Mouse (Mus musculus) urinary bladder, adult 18-20 months (tissue): ENCODE measurements around the gene Fam161a.

Experiments
- DNase-seq, 2 experiments: peaks; one replicate each; pipeline ENCODE4 v3.0.0; 2022; ENCODE audit warnings: low spot score in 2 of 2, mixed read lengths in 2 of 2

Fam161a gene

GRCm38 (mm10) chr11:22990393-22991126, 16.8 kb upstream of the Fam161a start, which contains the start of gene Cct4:
TSS of gene Cct4 (plus strand) at chr11:22990519.
- peak; percentile 92 for DNase-seq

GRCm38 (mm10) chr11:22991218-22991835, 16.0 kb upstream of the Fam161a start:
- no peak for DNase-seq

GRCm38 (mm10) chr11:22994271-22994670, 13.1 kb upstream of the Fam161a start:
- no peak for DNase-seq

- DNase-seq: no peak
Measured at GRCm38 (mm10) chr11:22995461-22995860, 11.9 kb upstream of the Fam161a start.

- DNase-seq: no peak
Measured at GRCm38 (mm10) chr11:22998308-22998707, 9.0 kb upstream of the Fam161a start.

- no peak for DNase-seq
Measured at GRCm38 (mm10) chr11:23005276-23005675, 2.1 kb upstream of the Fam161a start.

GRCm38 (mm10) chr11:23007166-23007480, 208 bp upstream of the Fam161a start:
- DNase-seq: no peak

GRCm38 (mm10) chr11:23008181-23008823, 971 bp downstream of the Fam161a start:
- DNase-seq: peak; percentile 70 to 81

- no peak for DNase-seq
Measured at GRCm38 (mm10) chr11:23008824-23009200, 1.5 kb downstream of the Fam161a start.

GRCm38 (mm10) chr11:23013096-23013495, 5.8 kb downstream of the Fam161a start:
- peak; percentile 37 to 51 for DNase-seq

GRCm38 (mm10) chr11:23013580-23014294, 6.4 kb downstream of the Fam161a start:
- DNase-seq: no peak

GRCm38 (mm10) chr11:23014996-23015395, 7.7 kb downstream of the Fam161a start:
- DNase-seq: no peak

GRCm38 (mm10) chr11:23017943-23018342, 10.6 kb downstream of the Fam161a start:
- no peak for DNase-seq

- no peak for DNase-seq
Measured at GRCm38 (mm10) chr11:23020116-23020770, 12.9 kb downstream of the Fam161a start.

GRCm38 (mm10) chr11:23020841-23021240, 13.5 kb downstream of the Fam161a start:
- DNase-seq: no peak

- no peak for DNase-seq
Measured at GRCm38 (mm10) chr11:23023155-23023554, 15.8 kb downstream of the Fam161a start.

GRCm38 (mm10) chr11:23024169-23024568, 16.8 kb downstream of the Fam161a start:
- no peak for DNase-seq

GRCm38 (mm10) chr11:23028957-23029356, 21.6 kb downstream of the Fam161a start:
- DNase-seq: no peak

GRCm38 (mm10) chr11:23029399-23029798, 22.1 kb downstream of the Fam161a start:
- DNase-seq: no peak

- DNase-seq: no peak
Measured at GRCm38 (mm10) chr11:23047252-23047651, 39.9 kb downstream of the Fam161a start.

GRCm38 (mm10) chr11:23047663-23048582, 40.6 kb downstream of the Fam161a start:
- DNase-seq: peak in 1 of 2 experiments; percentile 6
